Mouse (Mus musculus): ENCODE data around the gene Ropn1l.

DNA sequence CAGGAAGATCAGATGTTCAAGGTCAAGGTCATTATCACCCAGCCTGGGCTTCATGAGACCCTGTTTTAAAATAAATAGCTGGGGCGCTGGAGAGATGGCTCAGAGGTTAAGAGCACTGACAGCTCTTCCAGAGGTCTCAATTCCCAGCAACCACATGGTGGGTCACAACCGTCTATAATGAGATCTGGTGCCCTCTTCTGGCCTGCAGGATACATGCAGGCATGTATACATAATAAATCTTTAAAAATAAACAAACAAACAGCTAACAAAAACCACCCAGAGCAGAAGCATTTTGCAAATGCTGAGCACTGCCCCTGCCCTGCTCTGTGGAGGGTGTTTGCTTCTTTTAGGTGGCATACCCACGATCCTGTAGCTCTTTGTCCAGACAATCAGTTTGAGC is 56.2 kb downstream of the Ropn1l start:
- TF ChIP-seq CTCF (IDR thresholded peaks at IDR 0.05; ENCODE audit: borderline replicate concordance, extremely low read depth, insufficient read depth, insufficient read length) (no peak), POLR2A (IDR thresholded peaks at IDR 0.05; ENCODE audit: borderline replicate concordance, extremely low read depth, insufficient read depth, insufficient read length, poor library complexity, severe bottlenecking) (no peak)

Data from brain, embryonic 14.5 days (tissue).